Mouse (Mus musculus) olfactory bulb, adult 2 months (tissue): ENCODE data around the gene Armcx4.

Experiments
- CTCF ChIP-seq: fragments of 200-500 bp; IDR thresholded peaks from 2 replicates; pipeline ENCODE4 v1.5.1; 2012; ENCODE audit warnings: low read depth, mild to moderate bottlenecking, low read length, moderate library complexity; ENCODE audit not compliant: insufficient read depth
- POLR2A ChIP-seq: fragments of 200-500 bp; IDR thresholded peaks from 2 replicates; pipeline ENCODE4 v1.6.1; 2012; ENCODE audit warnings: mild to moderate bottlenecking, low read depth, low read length, moderate library complexity; ENCODE audit not compliant: insufficient read depth

DNA sequence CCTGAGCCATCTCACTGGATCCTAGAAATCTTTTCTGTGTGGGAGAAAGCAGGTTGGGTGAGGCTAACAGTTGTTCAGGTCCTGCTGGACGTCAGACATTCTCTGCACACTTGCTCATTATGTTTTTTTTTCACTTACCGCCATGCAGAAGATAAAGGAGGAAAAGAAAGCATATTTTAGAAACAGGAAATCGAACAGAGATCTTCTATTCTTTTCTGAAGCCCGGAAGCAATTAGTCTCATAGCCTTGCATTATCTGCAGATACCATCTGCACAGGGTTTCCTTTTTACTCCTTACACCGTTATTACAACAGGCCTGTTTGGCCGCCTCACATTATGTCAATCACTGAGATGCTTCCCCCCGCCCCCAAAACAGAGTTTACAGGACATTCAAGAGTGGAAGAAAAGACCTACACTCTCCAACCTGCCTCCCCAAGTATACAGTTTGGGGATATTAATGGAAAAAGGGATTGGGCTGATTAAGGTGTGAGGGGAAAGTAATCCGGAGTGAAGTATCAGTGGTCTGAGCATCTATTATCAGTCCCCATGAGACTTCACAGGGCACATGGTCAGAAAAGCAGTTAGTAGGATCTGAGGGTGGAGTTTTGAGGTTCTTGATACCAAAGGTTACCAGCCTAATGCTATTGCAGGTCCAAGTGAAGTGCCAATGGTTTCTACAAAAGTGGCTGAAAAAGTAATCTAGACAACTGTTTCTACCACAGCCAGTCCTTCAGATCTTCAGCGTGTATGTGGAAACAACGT lies 45.1 kb upstream of the Armcx4 start:
- TF ChIP-seq CTCF (no peak), POLR2A (no peak)
